Mouse (Mus musculus): Measurements from ENCODE around the gene Shroom3. TPM values are rescaled to one million over a fixed set of nuclear protein-coding genes. Genes with fewer than 3 reads are reported as not detected.

The Shroom3 gene
- total RNA-seq (2023): not detected

DNA sequence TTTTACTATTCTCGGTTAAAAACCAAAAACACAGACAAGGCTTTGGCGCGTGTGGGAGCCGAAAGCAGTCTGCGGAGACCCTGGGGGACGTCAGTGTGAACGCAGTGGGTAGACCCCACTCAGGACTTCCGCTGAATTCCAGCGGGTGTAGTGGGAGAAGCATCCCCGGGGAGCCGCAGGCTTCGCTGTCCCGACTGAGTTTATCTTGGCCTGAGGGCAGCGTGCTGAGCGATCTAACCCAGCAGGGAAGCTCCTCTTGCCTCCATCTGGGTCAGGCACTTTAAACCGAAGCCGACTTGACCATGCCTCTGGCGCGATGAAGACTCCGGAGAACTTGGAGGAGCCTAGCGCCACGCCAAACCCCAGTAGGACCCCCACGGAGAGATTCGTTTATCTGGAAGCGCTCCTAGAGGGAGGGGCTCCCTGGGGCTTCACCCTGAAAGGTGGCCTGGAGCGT is at the start of gene Shroom3:
Gene Shroom3 (plus strand): TSS at position 85 of the 457 bp plus-strand sequence.

DNA sequence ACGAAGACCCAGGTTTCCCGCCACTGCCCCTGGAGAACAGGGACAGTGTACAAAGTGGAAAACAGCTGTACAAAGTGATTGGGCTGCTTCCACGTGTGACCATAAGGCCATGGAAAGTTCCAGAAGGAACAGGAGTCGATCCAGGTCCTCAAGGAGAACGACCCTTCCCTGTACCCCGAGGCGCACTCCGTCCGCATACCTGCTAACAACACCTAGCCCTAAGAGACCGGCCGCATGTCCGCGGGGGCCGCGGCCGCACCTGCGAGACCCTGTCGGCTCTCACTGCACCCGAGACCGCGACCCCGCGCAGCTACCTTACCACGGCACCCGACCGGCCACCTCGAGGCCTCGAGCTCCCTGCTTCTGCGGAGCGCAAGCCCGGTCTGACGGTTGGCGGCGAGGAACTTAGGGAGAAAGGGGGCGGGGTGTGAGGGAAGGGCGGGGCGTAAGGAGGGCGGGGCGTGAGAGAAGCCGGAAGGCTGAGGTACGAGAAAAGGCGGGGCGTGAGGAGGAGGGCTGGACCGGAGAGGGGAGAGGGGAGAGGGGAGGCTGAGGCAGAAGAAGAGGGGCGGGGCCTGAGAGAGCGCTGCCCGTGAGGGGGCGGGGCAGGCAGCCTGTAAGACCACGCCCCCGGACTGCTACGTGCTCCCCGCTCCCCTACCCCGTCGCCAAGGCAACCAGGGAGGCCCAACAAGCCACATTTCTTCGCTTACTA is 8.2 kb upstream of the Shroom3 start, which contains the start of gene Ccdc158:
Gene Ccdc158 (minus strand): TSS at position 413 of the 715 bp plus-strand sequence.

Other genes starting within 250 kb of the Shroom3 start
- gene Nup54, start 248.2 kb upstream of the Shroom3 start, total RNA-seq (2023): 10 to 100 TPM; 55.3 to 60.4 TPM
- gene Scarb2, start 176.6 kb upstream of the Shroom3 start, total RNA-seq (2023): 10 to 100 TPM; 31.1 to 33.0 TPM
- gene Fam47e, start 128.4 kb upstream of the Shroom3 start, total RNA-seq (2023): not detected
- 1 to 10 TPM; 5.6 to 7.6 TPM for gene Stbd1, start 80.4 kb upstream of the Shroom3 start, total RNA-seq (2023)
- gene Ccdc158, start 8.2 kb upstream of the Shroom3 start, total RNA-seq (2023): under 1 TPM in 1 of 2 experiments, not detected in 1; 0.32 TPM

Data from B cell, adult 67 days (primary cell).